Mouse (Mus musculus) kidney, embryonic 15.5 days (tissue): ENCODE measurements around the gene Zfp853. TPM values are rescaled to one million over a fixed set of nuclear protein-coding genes. Genes with fewer than 3 reads are reported as not detected.

Experiments used
- ATAC-seq: fragments of 200-750 bp; cut with Nextera tagmentation; replicated peaks from 2 replicates; pipeline ENCODE4 v1.8.0; 2017; ENCODE audit warnings: moderate TSS enrichment; ENCODE audit not compliant: low FRiP score
- H3K27ac ChIP-seq: fragments of 300-500 bp; sonication (generic); 2 replicates; pipeline ENCODE4 v1.5.1; 2015; ENCODE audit warnings: mild to moderate bottlenecking, inconsistent platforms
- H3K27me3 ChIP-seq: fragments of 300-500 bp; sonication (generic); 2 replicates; pipeline ENCODE4 v1.6.1; 2015; ENCODE audit warnings: inconsistent platforms
- H3K36me3 ChIP-seq: fragments of 300-500 bp; sonication (generic); 2 replicates; pipeline ENCODE4 v1.6.1; 2015; ENCODE audit warnings: inconsistent platforms
- H3K4me1 ChIP-seq: fragments of 300-500 bp; sonication (generic); 2 replicates; pipeline ENCODE4 v1.6.1; 2015; ENCODE audit warnings: inconsistent platforms
- H3K4me2 ChIP-seq: fragments of 300-500 bp; sonication (generic); 2 replicates; pipeline ENCODE4 v1.6.1; 2015; ENCODE audit warnings: moderate library complexity, mild to moderate bottlenecking, inconsistent platforms
- H3K4me3 ChIP-seq: fragments of 300-500 bp; sonication (generic); replicated peaks from 2 replicates; pipeline ENCODE4 v1.5.1; 2015; ENCODE audit warnings: mild to moderate bottlenecking, inconsistent platforms
- H3K9ac ChIP-seq: fragments of 300-500 bp; sonication (generic); 2 replicates; pipeline ENCODE4 v1.6.1; 2015; ENCODE audit warnings: mild to moderate bottlenecking, inconsistent platforms
- H3K9me3 ChIP-seq: fragments of 300-500 bp; sonication (generic); replicated peaks from 2 replicates; pipeline ENCODE4 v1.6.1; 2016; ENCODE audit warnings: inconsistent platforms
- WGBS: fragments of 180-500 bp; shearing (Covaris S2); methylation state at CpG from one replicate; pipeline ENCODE4 v1.1.7; 2015; ENCODE audit warnings: mixed read lengths; 5-methylcytosine and 5-hydroxymethylcytosine counted together
- polyA plus RNA-seq: library from polyadenylated mRNA; unstranded; fragments of >200 nt; fragmentation: Nextera tagmentation; extraction: Ambion mirVana; gene quantifications from 2 replicates; pipeline ENCODE4 v1.2.1, GENCODE M21; 2015

Zfp853 gene
- polyA plus RNA-seq, 1 experiment from 2014 or later, result 0.08 TPM

DNA sequence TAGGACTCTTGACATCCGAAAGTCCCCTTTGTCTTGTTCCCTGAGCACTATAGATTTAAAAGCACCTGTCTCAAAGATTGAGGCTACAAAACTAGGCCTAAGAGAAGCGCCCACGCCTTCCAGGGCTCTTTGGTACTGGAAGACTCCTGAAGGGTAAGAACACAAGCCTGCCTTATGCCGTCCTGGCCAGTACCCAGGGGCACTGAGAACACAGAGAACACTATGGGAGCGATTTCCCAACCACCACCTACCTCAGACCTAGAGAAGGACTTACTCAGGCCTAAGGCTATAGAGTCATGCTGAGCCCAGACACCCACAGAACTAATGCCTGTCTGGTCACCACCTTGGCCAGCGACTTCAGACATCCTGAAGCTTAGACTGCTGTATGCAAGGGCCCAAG is 26.6 kb downstream of the Zfp853 start:
- H3K9me3 ChIP-seq, result no peaks in the 10 kb centered on the region
- H3K4me3 ChIP-seq, result no peak overlapping the region
- H3K9ac ChIP-seq, result no peak overlapping the region
- H3K27me3 ChIP-seq, result no peaks in the 10 kb centered on the region
- H3K4me2 ChIP-seq, result no peak overlapping the region
- peaks cover 24% of the 10 kb centered on the region for H3K36me3 ChIP-seq
- H3K27ac ChIP-seq, result no peak overlapping the region
- H3K4me1 ChIP-seq, result peaks cover 18% of the 10 kb centered on the region
- ATAC-seq, result no peak
- WGBS, result 90% methylated on average over 6 of the region's 6 CpGs

DNA sequence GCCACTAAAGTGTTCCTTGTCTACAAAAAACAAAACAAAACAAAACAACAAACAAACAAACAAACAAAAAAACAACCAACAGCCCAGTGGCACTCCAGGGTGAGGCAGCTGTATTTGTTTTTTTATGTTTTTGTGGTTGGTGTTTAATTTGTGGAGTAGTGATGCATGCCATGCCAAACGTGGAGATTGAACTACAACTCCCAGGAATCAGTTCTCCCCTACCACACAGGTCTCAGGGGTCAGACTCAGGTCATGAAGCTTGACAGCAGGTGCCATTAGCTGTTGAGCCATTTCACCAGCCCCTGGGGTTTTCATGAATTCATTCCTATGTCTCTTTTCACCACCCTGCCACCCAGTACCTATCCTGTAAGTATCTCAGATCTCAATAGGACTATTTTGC is 28.0 kb downstream of the Zfp853 start:
- no peak overlapping the region for H3K9ac ChIP-seq
- no peaks in the 10 kb centered on the region for H3K27me3 ChIP-seq
- H3K36me3 ChIP-seq, result peaks cover 37% of the 10 kb centered on the region
- no peak for ATAC-seq
- no peak overlapping the region for H3K4me3 ChIP-seq
- no peak overlapping the region for H3K4me2 ChIP-seq
- no peak overlapping the region for H3K27ac ChIP-seq
- H3K9me3 ChIP-seq, result no peaks in the 10 kb centered on the region
- WGBS, result 26% methylated on average over 1 of the region's 1 CpGs
- H3K4me1 ChIP-seq, result peaks cover 14% of the 10 kb centered on the region

DNA sequence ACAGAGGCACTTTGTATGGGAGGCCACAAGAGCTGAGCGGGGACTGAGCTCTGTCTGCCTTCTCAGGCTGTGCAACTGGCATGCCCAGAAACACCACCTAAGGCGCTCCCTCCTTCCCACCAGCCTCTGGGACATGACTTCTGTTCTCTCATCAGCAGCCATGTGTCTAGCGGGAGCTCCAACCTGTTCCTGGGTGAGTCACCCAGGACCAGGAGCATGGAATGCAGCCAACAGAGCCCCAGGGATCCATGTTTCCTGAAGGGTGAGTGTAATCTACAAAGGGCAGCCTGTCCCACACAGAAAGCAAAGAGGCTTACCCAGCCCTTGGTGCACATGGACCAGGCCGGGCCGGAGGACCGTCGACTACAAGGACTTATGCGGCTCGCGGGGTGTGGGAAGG is 28.7 kb downstream of the Zfp853 start:
- no peak for ATAC-seq
- Histone ChIP-seq H3K36me3 (peaks cover 43% of the 10 kb centered on the region), H3K4me2 (no peak overlapping the region), H3K27me3 (no peaks in the 10 kb centered on the region), H3K9me3 (no peaks in the 10 kb centered on the region), H3K4me3 (no peak overlapping the region), H3K4me1 (peaks cover 11% of the 10 kb centered on the region), H3K27ac (no peak overlapping the region), H3K9ac (no peak overlapping the region)
- 85% methylated on average over 10 of the region's 10 CpGs for WGBS

DNA sequence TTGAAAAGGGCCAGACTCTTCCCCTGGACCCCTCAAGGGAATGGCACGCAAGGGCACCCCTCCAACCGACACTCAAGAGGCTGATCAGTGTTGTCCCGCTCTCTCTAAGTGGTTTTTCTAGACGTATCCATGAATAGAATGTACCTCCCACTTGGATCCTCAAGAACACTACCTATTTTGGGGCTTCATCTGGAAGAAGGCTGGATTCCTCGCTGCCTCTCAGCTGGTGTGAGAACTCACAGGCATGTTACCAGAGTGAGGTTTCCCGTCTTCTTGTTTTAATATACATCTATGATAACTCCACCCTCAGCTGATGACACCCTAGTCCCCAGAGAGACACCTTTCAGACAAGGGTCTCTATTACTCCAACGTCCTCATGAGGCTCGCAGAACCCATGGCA is 31.8 kb downstream of the Zfp853 start:
- WGBS, result 88% methylated on average over 8 of the region's 8 CpGs
- no peak for ATAC-seq

DNA sequence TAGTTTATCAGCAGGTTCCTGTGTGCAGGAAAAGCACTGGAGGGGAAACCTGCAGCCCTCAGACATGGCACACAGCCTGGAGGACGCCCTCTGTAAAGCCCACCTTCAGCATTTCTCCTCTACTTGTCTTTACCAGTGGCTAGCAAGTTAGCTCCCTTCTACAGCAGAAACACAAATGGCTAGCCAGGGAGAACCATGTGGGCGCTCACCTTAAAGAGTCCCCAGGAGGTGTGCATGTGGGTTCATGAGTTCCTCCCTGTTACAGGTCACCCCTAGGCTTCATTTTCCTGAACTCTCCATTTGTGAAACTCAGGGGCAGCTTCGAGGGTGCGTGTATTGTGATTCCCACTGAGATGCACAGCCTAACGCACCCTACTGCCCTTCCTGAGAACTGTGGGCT is 37.6 kb downstream of the Zfp853 start:
- peaks cover 45% of the 10 kb centered on the region for H3K36me3 ChIP-seq
- H3K27ac ChIP-seq, result no peak overlapping the region
- peaks cover 27% of the 10 kb centered on the region for H3K4me1 ChIP-seq
- no peak overlapping the region for H3K4me3 ChIP-seq
- WGBS, result 89% methylated on average over 5 of the region's 5 CpGs
- H3K9me3 ChIP-seq, result no peaks in the 10 kb centered on the region
- no peak overlapping the region for H3K4me2 ChIP-seq
- H3K9ac ChIP-seq, result no peak overlapping the region
- ATAC-seq, result no peak
- H3K27me3 ChIP-seq, result peaks cover 83% of the 10 kb centered on the region

More for the DNA sequence above, 31.8 kb downstream of the Zfp853 start:
- no peaks in the 10 kb centered on the region for H3K4me1 ChIP-seq
- no peaks in the 10 kb centered on the region for H3K9me3 ChIP-seq
- H3K27me3 ChIP-seq, result peaks cover 24% of the 10 kb centered on the region
- no peak overlapping the region for H3K27ac ChIP-seq
- H3K9ac ChIP-seq, result no peak overlapping the region
- H3K4me3 ChIP-seq, result no peak overlapping the region
- H3K36me3 ChIP-seq, result peaks cover 60% of the 10 kb centered on the region
- no peak overlapping the region for H3K4me2 ChIP-seq

DNA sequence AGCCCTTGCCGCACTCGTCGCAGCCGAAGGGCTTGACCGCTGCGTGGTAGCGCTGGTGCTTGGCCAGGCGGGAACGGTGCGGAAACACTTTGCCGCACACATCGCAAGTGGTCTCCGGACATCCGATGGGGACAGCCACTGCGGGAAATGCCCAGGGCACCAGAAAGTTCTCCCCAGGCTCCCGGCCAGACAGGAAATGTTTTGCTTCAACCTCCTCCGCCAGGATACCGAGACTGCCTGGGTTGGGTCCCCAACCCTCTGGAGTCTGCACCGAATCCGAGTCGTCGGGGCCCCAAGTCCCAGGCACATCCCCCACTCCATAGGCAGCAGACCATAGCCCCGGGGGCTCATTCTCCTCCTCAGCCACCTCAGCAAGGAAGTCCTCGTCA is 38.3 kb downstream of the Zfp853 start:
- Histone ChIP-seq H3K4me3 (peak overlapping the region; percentile 49), H3K27ac (no peak overlapping the region), H3K9me3 (no peaks in the 10 kb centered on the region), H3K36me3 (peaks cover 38% of the 10 kb centered on the region), H3K9ac (no peak overlapping the region), H3K27me3 (peaks cover 85% of the 10 kb centered on the region), H3K4me1 (peaks cover 27% of the 10 kb centered on the region), H3K4me2 (peak overlapping the region; percentile 90)
- 20% methylated on average over 24 of the region's 24 CpGs for WGBS
- no peak for ATAC-seq

DNA sequence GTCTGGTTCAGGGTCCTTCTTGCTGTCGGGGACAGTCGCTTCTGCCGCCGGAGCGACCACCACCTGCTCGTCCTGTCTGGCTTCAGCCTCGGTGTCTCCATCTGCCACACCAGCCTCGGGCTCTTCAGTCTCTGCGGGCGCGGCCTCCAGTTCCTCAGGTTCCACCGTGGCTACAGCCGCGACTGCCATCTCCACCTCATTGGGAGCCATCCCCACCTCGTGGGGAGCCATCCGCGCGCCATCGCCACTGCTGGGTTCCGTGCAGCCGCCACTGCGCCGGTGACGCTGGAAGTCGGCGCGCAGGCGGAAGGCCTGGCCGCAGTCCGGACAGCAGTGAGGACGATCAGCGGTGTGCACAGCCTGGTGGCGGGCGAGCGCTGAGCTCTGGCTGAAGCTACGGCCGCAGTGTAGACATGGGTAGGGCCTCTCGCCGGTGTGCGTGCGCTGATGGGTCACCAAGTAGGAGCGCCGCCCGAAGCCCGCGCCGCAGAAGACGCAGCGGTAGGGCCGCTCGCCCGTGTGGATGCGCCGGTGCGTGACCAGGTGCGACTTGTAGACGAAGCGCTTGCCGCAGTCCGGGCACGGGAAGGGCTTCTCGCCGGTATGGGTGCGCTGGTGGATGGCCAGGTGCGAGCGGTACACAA is 38.8 kb downstream of the Zfp853 start:
- Histone ChIP-seq H3K27me3 (peaks cover 85% of the 10 kb centered on the region), H3K27ac (no peak overlapping the region), H3K4me3 (peak overlapping the region; percentile 49), H3K9me3 (no peaks in the 10 kb centered on the region), H3K4me1 (peaks cover 27% of the 10 kb centered on the region), H3K9ac (no peak overlapping the region), H3K4me2 (peak overlapping the region; percentile 90), H3K36me3 (peaks cover 34% of the 10 kb centered on the region)
- peak; percentile 41 for ATAC-seq
- WGBS, result 14% methylated on average over 66 of the region's 66 CpGs

DNA sequence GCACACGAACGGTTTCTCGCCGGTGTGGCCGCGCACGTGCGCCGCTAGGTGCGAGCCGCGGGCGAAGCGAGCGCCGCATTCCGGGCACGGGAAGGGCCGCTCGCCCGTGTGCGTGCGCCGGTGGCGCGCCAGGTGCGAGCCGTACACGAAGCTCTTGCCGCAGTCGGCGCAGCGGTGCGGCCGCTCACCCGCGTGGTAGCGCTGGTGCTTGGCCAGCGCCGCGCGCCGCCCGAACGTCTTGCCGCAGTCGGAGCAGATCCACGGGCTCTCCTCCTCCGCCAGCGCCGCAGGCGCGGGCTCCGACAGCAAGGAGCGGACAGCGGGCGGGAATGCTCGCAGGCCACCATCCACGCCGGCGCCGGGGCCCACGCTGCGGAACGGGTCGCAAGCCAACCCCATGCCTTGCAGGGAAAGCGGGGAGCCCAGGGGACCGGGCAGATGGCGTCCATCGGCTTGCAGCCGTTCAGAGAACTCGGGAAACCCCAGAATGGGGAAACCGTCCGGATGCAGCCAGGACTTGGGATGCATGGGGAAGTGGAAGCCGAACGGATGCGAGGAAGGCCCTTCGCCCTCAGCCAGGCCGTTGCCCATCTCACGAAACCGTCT is 39.4 kb downstream of the Zfp853 start:
- H3K27me3 ChIP-seq, result peaks cover 84% of the 10 kb centered on the region
- H3K9me3 ChIP-seq, result no peaks in the 10 kb centered on the region
- H3K4me2 ChIP-seq, result peak overlapping the region; percentile 90
- H3K27ac ChIP-seq, result no peak overlapping the region
- H3K4me1 ChIP-seq, result peaks cover 27% of the 10 kb centered on the region
- H3K36me3 ChIP-seq, result peaks cover 36% of the 10 kb centered on the region
- 6% methylated on average over 81 of the region's 81 CpGs for WGBS
- H3K4me3 ChIP-seq, result peak overlapping the region; percentile 49
- ATAC-seq, result peak; percentile 31; the same call in 1 of the 2 replicates
- H3K9ac ChIP-seq, result peak overlapping the region; percentile 23; the same call in 1 of the 2 replicates

DNA sequence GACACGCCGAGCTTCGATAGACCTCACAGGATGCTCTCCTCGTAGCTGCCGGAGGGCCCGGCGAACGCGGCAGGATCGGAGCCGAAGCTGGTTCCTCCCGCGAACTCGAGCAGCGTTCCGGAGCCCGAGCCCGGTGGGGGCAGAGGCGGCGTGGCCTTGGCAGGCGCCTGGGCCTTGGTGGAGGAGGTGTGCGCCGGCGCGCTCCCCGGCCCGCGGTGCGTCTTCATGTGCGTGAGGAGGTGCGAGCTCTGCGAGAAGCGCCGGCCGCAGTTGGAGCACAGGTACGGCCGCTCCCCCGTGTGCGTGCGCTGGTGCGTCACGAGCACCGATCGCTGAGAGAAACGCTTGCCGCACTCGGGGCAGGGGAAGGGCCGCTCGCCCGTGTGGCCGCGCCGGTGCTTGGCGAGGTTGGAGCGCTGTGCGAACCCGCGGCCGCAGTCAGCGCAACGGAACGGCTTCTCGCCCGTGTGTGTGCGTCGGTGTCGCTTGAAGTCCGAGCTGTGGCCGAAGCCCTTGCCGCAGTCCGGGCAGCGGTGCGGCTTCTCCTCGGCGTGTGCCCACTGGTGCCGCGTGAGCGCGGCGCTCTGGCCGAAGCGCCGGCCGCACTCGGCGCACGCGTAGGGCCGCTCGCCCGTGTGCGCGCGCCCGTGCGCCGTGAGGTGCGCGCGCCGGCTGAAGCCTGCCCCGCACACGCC is 40.1 kb downstream of the Zfp853 start:
- peak overlapping the region; percentile 23; the same call in 1 of the 2 replicates for H3K9ac ChIP-seq
- ATAC-seq, result peak; percentile 20
- no peaks in the 10 kb centered on the region for H3K9me3 ChIP-seq

DNA sequence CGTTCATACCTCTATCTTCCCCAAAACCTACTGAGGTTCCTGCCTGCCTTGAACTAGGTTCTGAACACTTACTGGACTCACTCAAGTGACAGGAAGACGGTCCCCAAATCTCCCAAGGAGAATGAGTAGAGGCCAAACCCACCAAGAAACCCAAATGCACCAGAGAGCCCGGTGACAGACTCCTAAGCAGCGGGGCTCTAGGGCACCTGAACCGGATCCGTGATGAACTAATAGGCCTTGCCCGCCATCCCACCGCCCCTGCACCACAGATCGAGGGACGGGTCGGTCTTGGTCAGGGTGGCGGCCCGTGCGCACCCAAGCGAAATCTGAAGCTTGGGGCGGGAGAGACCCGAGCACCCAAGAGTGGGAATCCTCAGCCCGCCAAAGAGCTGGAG is 40.6 kb downstream of the Zfp853 start:
- WGBS, result 25% methylated on average over 18 of the region's 18 CpGs
- Histone ChIP-seq H3K36me3 (peaks cover 39% of the 10 kb centered on the region), H3K4me2 (peak overlapping the region; percentile 90), H3K27ac (no peak overlapping the region), H3K9me3 (no peaks in the 10 kb centered on the region), H3K4me3 (peak overlapping the region; percentile 49), H3K27me3 (peaks cover 72% of the 10 kb centered on the region), H3K9ac (0 out of 2 replicates have a peak overlapping the region, but pooled peaks have one; percentile 23), H3K4me1 (peaks cover 27% of the 10 kb centered on the region)
- ATAC-seq, result no peak

More for the DNA sequence above, 40.1 kb downstream of the Zfp853 start:
- H3K4me1 ChIP-seq, result peaks cover 27% of the 10 kb centered on the region
- peaks cover 77% of the 10 kb centered on the region for H3K27me3 ChIP-seq
- H3K27ac ChIP-seq, result no peak overlapping the region
- H3K4me3 ChIP-seq, result peak overlapping the region; percentile 49
- 5% methylated on average over 102 of the region's 103 CpGs for WGBS
- peaks cover 35% of the 10 kb centered on the region for H3K36me3 ChIP-seq
- peak overlapping the region; percentile 90 for H3K4me2 ChIP-seq

DNA sequence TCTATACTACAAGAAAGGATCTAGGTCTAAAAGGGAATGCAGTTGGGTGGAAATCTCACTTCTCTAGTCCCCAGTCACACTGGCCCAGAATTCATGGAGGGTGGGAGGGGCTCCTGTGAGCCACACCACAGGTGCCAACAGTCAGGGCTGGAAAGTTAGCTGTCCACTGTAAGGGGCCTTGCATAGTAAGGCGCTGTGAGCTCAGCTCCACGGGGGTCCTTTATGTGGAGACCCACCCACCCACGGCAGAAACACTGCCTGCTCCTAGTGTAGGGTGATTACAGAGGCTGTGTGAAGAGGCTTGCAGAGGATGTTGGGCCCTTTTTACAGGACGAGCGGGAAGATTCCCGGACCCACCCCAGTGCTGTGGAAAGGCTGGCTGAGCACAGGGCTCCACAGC is 41.4 kb downstream of the Zfp853 start:
- 56% methylated on average over 6 of the region's 6 CpGs for WGBS
- Histone ChIP-seq H3K4me2 (no peak overlapping the region), H3K4me3 (no peak overlapping the region), H3K36me3 (peaks cover 45% of the 10 kb centered on the region), H3K4me1 (peaks cover 27% of the 10 kb centered on the region), H3K9ac (no peak overlapping the region), H3K27me3 (peaks cover 64% of the 10 kb centered on the region), H3K27ac (no peak overlapping the region), H3K9me3 (no peaks in the 10 kb centered on the region)
- no peak for ATAC-seq

DNA sequence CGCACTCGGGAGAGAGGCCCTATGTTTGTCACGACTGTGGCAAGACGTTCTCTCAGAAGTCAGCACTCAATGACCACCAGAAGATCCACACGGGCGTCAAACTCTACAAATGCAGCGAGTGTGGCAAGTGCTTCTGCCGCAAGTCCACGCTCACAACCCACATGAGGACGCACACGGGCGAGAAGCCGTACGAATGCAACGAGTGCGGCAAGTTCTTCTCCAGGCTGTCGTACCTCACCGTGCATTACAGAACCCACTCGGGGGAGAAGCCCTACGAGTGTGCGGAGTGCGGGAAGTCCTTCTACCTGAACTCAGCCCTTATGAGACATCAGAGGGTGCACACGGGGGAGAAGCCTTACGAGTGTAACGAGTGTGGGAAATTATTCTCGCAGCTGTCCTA is 48.5 kb downstream of the Zfp853 start:
- H3K4me3 ChIP-seq, result no peak overlapping the region
- H3K9ac ChIP-seq, result no peak overlapping the region
- no peaks in the 10 kb centered on the region for H3K27me3 ChIP-seq
- no peak overlapping the region for H3K27ac ChIP-seq
- H3K36me3 ChIP-seq, result peaks cover 94% of the 10 kb centered on the region
- H3K4me1 ChIP-seq, result no peaks in the 10 kb centered on the region
- WGBS, result 96% methylated on average over 26 of the region's 26 CpGs
- no peaks in the 10 kb centered on the region for H3K9me3 ChIP-seq
- no peak for ATAC-seq
- no peak overlapping the region for H3K4me2 ChIP-seq
